Mouse (Mus musculus) embryo, embryonic 11 days (tissue): ENCODE measurements at regions not wholly inside any gene's neighbourhood (a gene's known extent, or its start where the extent isn't known, plus 50 kb on each side); places are given as distances from the start of the nearest gene placed in this dataset.

Experiments
- DNase-seq: peaks from one replicate; pipeline ENCODE4 v3.0.0-alpha.2; 2015

DNA sequence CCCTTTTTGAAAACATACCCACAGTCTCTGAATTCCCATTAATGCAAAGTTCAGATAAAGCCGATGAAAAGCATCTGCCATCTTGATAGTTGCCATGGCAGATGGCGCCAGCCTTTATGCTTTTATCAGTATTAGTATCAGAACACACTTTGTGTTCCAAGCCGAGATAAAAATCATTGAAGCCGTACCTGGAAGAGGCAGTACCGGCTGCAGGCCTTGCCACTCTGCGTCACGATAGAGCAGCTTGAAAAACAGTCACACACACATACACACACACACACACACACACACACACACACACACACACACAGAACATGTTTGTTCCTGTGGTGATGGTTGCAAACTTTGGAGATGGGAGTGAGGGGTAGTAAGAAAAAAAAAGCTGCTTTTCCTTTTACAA is 306.2 kb downstream of the Satb1 start:
- no peak for DNase-seq

DNA sequence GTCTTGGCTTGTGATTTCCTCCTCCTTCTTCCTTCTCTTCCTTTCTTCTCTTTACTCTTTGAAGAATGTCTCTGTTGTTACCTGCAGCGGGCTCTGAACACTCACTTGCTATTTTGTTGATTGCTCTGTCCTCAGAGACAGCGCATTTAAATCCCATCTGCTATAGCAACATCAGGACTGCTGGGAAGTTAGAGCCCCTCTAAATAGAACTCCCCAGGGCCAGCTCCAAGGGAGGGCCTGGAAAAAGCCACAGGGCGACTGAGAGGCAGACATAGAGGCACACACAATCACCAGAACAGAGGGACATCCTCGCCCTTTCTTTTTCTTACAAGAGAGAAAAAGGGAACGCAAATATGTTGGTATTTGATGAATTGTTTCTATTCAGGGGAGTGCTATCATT is 306.6 kb downstream of the Satb1 start:
- DNase-seq: no peak

GRCm38 (mm10) chr17:51526021-51526420 is 307.1 kb downstream of the Satb1 start:
- no peak for DNase-seq

DNA sequence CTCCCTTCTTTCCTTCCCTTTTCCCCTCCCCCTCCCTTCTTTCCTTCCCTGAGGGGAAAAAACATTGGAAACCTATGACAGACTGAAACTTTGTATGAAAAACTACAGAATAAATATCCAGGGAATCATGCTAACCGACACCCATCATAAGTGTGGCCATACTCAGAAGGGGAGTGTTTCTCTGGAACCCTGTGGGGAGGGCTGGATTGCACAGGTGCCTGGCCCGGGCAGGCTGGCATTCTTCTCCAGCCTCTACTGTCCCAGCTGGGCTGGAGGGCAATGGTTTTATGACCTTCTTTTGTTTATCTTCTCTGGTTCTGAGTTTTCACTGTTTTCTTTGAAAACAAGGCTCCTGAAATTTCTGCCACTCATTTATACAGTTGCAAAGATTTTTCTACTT is 307.9 kb downstream of the Satb1 start:
- no peak for DNase-seq

DNA sequence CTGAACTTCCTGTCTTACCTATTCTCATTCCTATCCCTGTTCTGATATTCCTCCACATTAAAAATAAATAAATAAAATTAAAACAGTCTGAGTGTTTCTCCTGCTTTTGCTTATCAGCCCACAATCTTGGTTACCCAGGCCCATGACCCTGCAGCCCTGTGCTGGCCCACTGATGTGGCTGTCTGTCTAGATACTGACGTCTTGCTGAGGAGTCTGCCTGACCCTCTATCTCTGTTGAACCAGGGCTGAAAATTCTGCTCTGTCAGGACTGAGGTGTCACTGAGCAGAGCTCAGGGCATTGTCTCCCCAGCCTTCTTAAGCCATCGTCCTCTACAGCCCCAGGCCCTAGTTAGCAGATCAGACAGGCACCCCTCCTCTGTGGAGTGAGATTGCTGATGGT is 321.2 kb downstream of the Satb1 start:
- DNase-seq: no peak

GRCm38 (mm10) chr17:51500751-51501150 is 321.6 kb upstream of the Tbc1d5 start:
- DNase-seq: no peak

DNA sequence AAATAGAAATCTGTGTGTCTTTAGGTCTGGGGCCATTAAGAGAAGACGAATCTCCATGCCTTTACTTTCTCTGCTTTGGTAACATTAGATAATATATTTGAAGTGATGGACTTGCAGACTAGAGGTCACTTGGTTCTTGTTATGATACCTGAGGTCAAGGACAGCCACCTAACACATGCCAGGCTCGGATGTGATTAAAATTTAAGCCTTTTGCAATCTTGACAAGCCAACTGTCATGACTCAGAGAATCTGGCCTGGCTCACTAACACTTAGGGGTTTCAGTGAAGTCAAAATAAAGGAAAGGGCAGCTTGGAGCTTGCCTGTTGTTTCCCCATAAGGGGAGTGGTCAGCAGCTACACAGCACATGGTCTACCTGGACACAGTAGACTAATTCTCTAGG is 320.4 kb upstream of the Tbc1d5 start:
- DNase-seq: no peak

GRCm38 (mm10) chr17:51495038-51495437 is 315.9 kb upstream of the Tbc1d5 start:
- DNase-seq: no peak

- DNase-seq: peak; percentile 5
Observed at GRCm38 (mm10) chr17:51489386-51489785, 310.2 kb upstream of the Tbc1d5 start.

DNA sequence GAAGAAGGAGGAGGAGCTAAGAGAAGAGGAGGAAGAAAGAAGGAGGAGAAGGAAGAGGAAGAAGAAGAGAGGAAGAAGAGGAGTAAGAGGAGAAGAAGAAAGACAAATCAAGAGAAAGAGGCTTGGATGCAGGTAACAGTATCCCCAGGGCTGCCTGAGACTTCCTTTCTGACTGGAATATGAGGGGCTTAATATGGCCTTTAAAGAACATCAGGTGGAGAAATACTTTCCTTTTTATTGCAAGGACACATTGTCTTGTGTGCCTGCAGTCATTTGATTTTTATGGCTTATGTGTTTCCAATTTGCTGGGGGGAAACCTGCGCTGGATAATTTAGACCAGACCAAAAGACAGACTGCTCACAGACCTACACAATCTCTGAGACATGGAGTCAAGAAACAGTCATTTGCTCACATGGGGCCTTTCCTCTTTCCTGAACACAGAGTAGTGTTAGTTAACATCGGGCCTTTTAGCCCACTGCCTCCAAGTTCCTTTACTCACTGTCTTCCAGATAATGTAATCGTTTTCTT is 308.8 kb upstream of the Tbc1d5 start:
- DNase-seq: no peak

GRCm38 (mm10) chr17:51477810-51478209 is 298.7 kb upstream of the Tbc1d5 start:
- DNase-seq: peak; percentile 30

DNA sequence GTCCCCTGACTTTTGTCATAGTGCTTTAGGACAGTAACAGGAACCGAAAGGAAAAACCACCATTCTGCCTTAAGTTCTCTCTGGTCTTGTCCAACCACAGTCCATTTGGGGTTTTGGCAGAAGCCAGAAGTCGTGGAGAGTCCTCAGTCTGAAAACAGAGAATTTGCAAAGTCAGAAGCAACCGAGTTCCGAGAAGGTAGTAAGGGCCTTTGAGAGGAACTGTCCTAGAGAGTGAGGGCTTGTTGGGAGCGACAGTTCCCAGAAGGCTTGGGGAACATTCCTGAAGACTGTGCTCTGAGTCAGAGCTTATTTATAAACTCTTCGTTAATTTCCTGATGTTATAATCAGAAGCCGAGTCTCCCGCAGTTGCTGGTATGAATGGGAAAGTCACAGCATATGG is 298.3 kb upstream of the Tbc1d5 start:
- DNase-seq: no peak

DNA sequence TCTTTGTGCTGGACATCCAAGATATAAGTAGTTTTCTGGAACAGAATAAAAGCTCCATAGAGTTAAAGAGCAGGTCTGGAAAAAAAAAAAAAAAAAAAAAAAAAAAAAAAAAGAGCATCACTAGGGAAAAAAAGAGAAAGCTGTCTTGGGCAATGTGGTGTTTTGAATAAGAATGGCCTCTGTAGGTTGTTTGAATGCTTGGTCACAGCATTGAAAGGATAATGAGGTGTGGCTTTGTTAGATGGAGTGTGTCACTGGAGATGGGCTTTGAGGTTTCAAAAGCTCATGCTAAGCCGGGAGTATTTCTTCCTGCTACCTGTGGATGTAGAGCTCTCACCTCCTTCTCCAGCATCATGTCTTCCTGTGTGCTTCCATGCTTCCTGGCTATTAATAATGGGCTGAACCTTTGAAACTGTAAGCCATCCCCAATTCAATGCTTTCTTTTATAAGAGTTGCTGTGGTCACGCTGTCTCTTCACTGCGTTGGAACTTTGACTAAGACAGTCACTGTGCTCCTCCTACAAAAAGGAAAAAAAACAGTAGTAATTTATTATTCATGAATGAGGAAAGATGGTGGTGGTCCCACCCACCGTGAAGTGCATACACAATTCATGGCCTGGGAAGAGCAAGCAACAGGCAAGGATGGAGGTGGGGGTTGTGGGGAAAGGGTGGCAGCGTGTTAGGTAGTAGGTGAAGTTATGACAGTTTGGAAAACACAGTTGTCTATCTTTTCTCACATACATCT is 283.2 kb upstream of the Tbc1d5 start:
- DNase-seq: no peak

GRCm38 (mm10) chr17:51461248-51461647 is 282.1 kb upstream of the Tbc1d5 start:
- peak; percentile 18 for DNase-seq

DNA sequence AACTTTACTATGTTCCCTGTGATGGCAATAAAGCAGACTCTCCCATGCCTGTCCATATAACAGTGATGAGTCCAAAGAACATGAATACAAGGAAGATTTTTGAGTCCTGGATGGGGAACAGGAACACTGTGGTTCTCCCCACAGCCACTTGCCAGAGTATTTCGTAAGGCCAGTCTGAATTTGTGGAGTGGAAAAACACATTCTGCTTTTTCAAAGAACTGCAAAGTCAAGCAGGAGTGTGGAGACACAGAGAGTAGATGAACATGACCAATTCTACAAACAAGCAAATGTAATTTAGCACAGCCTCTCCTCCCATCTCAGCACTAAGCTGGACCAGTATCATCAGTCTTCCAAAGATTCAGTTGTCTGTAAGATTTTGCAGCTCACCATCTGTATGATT is 280.0 kb upstream of the Tbc1d5 start:
- no peak for DNase-seq

GRCm38 (mm10) chr17:51415746-51416145 is 236.6 kb upstream of the Tbc1d5 start:
- DNase-seq: no peak

DNA sequence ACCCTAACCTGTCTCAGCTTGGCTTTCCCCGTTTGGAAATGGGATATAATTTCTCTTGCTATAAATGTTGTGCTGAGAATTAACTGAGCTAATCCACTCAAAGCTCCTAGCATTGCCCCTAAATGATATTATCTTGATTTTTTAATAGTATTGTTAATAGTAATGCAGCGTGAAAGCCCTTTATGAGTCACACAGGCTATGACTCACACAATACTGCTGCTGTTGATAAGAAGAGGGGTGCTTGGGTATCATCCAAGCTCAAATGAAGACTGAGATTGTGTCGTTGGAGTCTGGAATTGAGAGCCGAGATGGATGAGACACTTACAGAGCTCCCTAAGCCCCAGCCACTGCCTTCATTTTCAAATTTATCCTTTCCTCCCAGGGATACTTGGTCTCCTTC is 235.2 kb upstream of the Tbc1d5 start:
- no peak for DNase-seq

GRCm38 (mm10) chr17:51413741-51414140 is 234.6 kb upstream of the Tbc1d5 start:
- no peak for DNase-seq

DNA sequence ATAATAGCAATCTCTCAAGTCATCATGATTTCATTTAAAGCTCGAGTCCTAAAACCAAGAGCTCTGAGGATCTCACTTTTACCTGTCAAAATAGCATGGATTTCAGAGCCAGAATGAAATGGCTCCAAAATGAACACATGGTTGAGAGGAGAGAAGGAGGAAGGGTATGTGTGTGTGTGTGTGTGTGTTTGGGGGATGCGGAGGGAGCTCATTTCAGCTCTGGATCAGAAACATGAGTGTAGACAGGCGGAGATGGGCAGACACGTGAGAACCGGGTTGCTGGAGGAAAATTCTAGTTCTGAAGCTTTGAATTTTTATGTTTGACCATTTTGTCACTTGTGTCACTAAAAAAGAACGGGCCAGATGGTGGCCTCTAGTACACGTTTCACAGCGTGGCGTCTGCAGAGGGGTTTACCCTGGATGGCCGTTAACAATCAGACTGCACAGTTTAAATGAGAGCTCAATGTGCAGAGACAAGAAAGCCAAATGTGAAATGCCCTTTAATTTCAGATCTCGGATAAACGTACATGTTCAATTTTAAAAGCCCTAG is 232.5 kb upstream of the Tbc1d5 start:
- DNase-seq: no peak

GRCm38 (mm10) chr17:51408894-51409293 is 229.7 kb upstream of the Tbc1d5 start:
- DNase-seq: no peak

DNA sequence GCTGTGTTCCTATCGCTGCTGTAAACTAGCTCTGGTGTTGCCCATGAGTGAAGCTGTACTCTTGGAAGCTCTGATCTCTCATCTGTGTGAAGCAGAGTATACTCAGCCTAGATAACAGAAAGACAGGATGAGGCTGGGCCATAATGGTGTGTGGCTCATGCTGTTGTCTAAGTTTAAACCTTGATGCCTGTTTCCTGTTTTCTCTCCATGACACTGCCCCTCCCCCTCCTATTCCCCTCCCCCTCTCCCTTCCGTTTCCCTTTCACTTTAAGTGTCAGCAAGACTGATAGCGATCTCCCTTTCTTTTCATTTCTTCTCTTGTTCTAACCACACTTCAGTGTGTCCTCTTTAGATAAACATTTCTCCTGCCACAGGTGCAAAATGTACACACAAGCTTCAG is 229.2 kb upstream of the Tbc1d5 start:
- DNase-seq: no peak

- no peak for DNase-seq
Observed at GRCm38 (mm10) chr17:51407046-51407445, 227.9 kb upstream of the Tbc1d5 start.

GRCm38 (mm10) chr17:51405059-51405458 is 225.9 kb upstream of the Tbc1d5 start:
- DNase-seq: no peak

GRCm38 (mm10) chr17:51397973-51398372 is 218.8 kb upstream of the Tbc1d5 start:
- DNase-seq: no peak

- peak; percentile 24 for DNase-seq
Observed at GRCm38 (mm10) chr17:51393771-51394221, 214.6 kb upstream of the Tbc1d5 start.
